Mouse (Mus musculus) MEL (cell line): ENCODE data around the gene Fancc. TPM values are rescaled to one million over a fixed set of nuclear protein-coding genes. Genes with fewer than 3 reads are reported as not detected.

Experiments used
- DNase-seq: peaks from one replicate; pipeline ENCODE4 v3.0.0; 2011; ENCODE audit warnings: low read depth, low spot score
- H3K27ac ChIP-seq: 2 replicates; pipeline ENCODE4 v1.5.1; 2012; ENCODE audit warnings: low read depth, mild to moderate bottlenecking, control low read depth, low read length, moderate library complexity; ENCODE audit not compliant: control insufficient read depth
- H3K27me3 ChIP-seq, 2 experiments: fragments of 150-350 bp in 1 of 2; sonication (generic) in 1 of 2; 2 replicates each; pipeline ENCODE4 v1.6.1; 2012; ENCODE audit warnings: low read length in 2 of 2, mild to moderate bottlenecking in 2 of 2, improper control_type of control experiment in 1 of 2, moderate library complexity in 1 of 2; ENCODE audit not compliant: insufficient read depth in 2 of 2, control insufficient read depth in 1 of 2
- H3K36me3 ChIP-seq, 2 experiments: 2 replicates each; pipeline ENCODE4 v1.6.1; 2012 to 2014; ENCODE audit warnings: low read length in 2 of 2, improper control_type of control experiment in 1 of 2, inconsistent platforms in 1 of 2, mild to moderate bottlenecking in 1 of 2; ENCODE audit not compliant: insufficient read depth in 2 of 2, control insufficient read depth in 1 of 2
- H3K4me1 ChIP-seq, 2 experiments: fragments of 150-350 bp in 1 of 2; sonication (generic) in 1 of 2; 2 replicates each; pipeline ENCODE4 v1.6.1; 2012; ENCODE audit warnings: low read length in 2 of 2, improper control_type of control experiment in 1 of 2, mild to moderate bottlenecking in 1 of 2; ENCODE audit not compliant: insufficient read depth in 2 of 2, control insufficient read depth in 1 of 2
- H3K4me3 ChIP-seq, 2 experiments: fragments of 150-350 bp in 1 of 2; sonication (generic) in 1 of 2; 2 replicates each; pipeline ENCODE4 v1.5.1; 2012; ENCODE audit warnings: low read depth in 2 of 2, low read length in 2 of 2, mild to moderate bottlenecking in 2 of 2, moderate library complexity in 2 of 2, control low read depth in 1 of 2, improper control_type of control experiment in 1 of 2; ENCODE audit not compliant: control insufficient read depth in 1 of 2, insufficient read depth in 1 of 2
- H3K79me2 ChIP-seq: 2 replicates; pipeline ENCODE4 v1.6.1; 2012; ENCODE audit warnings: mild to moderate bottlenecking, low read length, moderate library complexity; ENCODE audit not compliant: control insufficient read depth, poor library complexity, insufficient read depth
- H3K9ac ChIP-seq: 2 replicates; pipeline ENCODE4 v1.6.1; 2012; ENCODE audit warnings: low read depth, mild to moderate bottlenecking, control low read depth, low read length, moderate library complexity; ENCODE audit not compliant: control insufficient read depth, poor library complexity, severe bottlenecking
- H3K9me3 ChIP-seq: fragments of 150-350 bp; sonication (generic); replicated peaks from 2 replicates; pipeline ENCODE4 v1.6.1; 2012; ENCODE audit warnings: mild to moderate bottlenecking, low read length, improper control_type of control experiment, moderate library complexity; ENCODE audit not compliant: insufficient read depth
- BHLHE40 ChIP-seq: IDR thresholded peaks from 2 replicates; pipeline ENCODE4 v1.6.1; 2012; ENCODE audit warnings: low read depth, mild to moderate bottlenecking, inconsistent platforms, low read length, improper control_type of control experiment, borderline replicate concordance
- CHD1 ChIP-seq: IDR thresholded peaks from 2 replicates; pipeline ENCODE4 v1.6.1; 2012; ENCODE audit warnings: low read depth, mild to moderate bottlenecking, inconsistent platforms, low read length, improper control_type of control experiment
- ELF1 ChIP-seq: IDR thresholded peaks from 2 replicates; pipeline ENCODE4 v1.6.1; 2014; ENCODE audit warnings: low read depth, mild to moderate bottlenecking, inconsistent platforms, low read length, improper control_type of control experiment, moderate library complexity
- ETS1 ChIP-seq: IDR thresholded peaks from 2 replicates; pipeline ENCODE4 v1.6.1; 2012; ENCODE audit warnings: low read depth, mild to moderate bottlenecking, inconsistent platforms, low read length, improper control_type of control experiment, moderate library complexity
- HCFC1 ChIP-seq: IDR thresholded peaks from 2 replicates; pipeline ENCODE4 v1.6.1; 2012; ENCODE audit warnings: low read depth, mild to moderate bottlenecking, inconsistent platforms, low read length, improper control_type of control experiment, moderate library complexity
- JUND ChIP-seq: IDR thresholded peaks from 2 replicates; pipeline ENCODE4 v1.6.1; 2011; ENCODE audit warnings: low read depth, mild to moderate bottlenecking, improper control_type of control experiment, low read length
- MAX ChIP-seq: IDR thresholded peaks from 2 replicates; pipeline ENCODE4 v1.6.1; 2011; ENCODE audit warnings: low read length, improper control_type of control experiment
- MAZ ChIP-seq: IDR thresholded peaks from 2 replicates; pipeline ENCODE4 v1.6.1; 2012; ENCODE audit warnings: low read depth, mild to moderate bottlenecking, inconsistent platforms, low read length, improper control_type of control experiment
- MEF2A ChIP-seq: IDR thresholded peaks from 2 replicates; pipeline ENCODE4 v1.6.1; 2014; ENCODE audit warnings: low read depth, mild to moderate bottlenecking, inconsistent platforms, low read length, improper control_type of control experiment; ENCODE audit not compliant: poor library complexity, insufficient replicate concordance, severe bottlenecking; ENCODE audit errors: extremely low read depth
- MXI1 ChIP-seq: IDR thresholded peaks from 2 replicates; pipeline ENCODE4 v1.6.1; 2011; ENCODE audit warnings: mild to moderate bottlenecking, low read depth, low read length, improper control_type of control experiment
- MYB ChIP-seq: IDR thresholded peaks from 2 replicates; pipeline ENCODE4 v1.6.1; 2011; ENCODE audit warnings: mild to moderate bottlenecking, low read depth, low read length, improper control_type of control experiment
- MYC ChIP-seq: IDR thresholded peaks from 2 replicates; pipeline ENCODE4 v1.6.1; 2011; ENCODE audit warnings: low read depth, mild to moderate bottlenecking, low read length, improper control_type of control experiment, moderate library complexity
- NRF1 ChIP-seq: IDR thresholded peaks from 2 replicates; pipeline ENCODE4 v1.6.1; 2014; ENCODE audit warnings: low read depth, mild to moderate bottlenecking, inconsistent platforms, low read length, improper control_type of control experiment, moderate library complexity; ENCODE audit not compliant: poor library complexity, insufficient read depth, severe bottlenecking
- POLR2AphosphoS5 ChIP-seq: IDR thresholded peaks from 2 replicates; pipeline ENCODE4 v1.6.1; 2012; ENCODE audit warnings: low read depth, borderline replicate concordance, mild to moderate bottlenecking, inconsistent platforms, low read length, moderate library complexity, mixed read lengths
- RAD21 ChIP-seq: IDR thresholded peaks from 2 replicates; pipeline ENCODE4 v1.6.1; 2011; ENCODE audit warnings: mild to moderate bottlenecking, low read depth, low read length, improper control_type of control experiment
- RCOR1 ChIP-seq: IDR thresholded peaks from 2 replicates; pipeline ENCODE4 v1.6.1; 2012; ENCODE audit warnings: low read depth, mild to moderate bottlenecking, inconsistent platforms, low read length, improper control_type of control experiment
- SMC3 ChIP-seq: IDR thresholded peaks from 2 replicates; pipeline ENCODE4 v1.6.1; 2011; ENCODE audit warnings: low read depth, low read length, improper control_type of control experiment
- TBP ChIP-seq: IDR thresholded peaks from 2 replicates; pipeline ENCODE4 v1.8.0; 2011; ENCODE audit warnings: low read depth, low read length, improper control_type of control experiment
- TCF12 ChIP-seq: IDR thresholded peaks from 2 replicates; pipeline ENCODE4 v1.6.1; 2014; ENCODE audit warnings: low read depth, mild to moderate bottlenecking, inconsistent platforms, low read length, improper control_type of control experiment, moderate library complexity
- UBTF ChIP-seq: IDR thresholded peaks from 2 replicates; pipeline ENCODE4 v1.6.1; 2012; ENCODE audit warnings: low read depth, mild to moderate bottlenecking, inconsistent platforms, low read length, improper control_type of control experiment, moderate library complexity, borderline replicate concordance; ENCODE audit not compliant: insufficient read depth
- USF2 ChIP-seq, 2 experiments: IDR thresholded peaks; 2 replicates each; pipeline ENCODE4 v1.6.1; 2011 to 2012; ENCODE audit warnings: improper control_type of control experiment in 2 of 2, low read length in 2 of 2, borderline replicate concordance in 1 of 2, inconsistent platforms in 1 of 2, low read depth in 1 of 2, mild to moderate bottlenecking in 1 of 2; ENCODE audit not compliant: insufficient read depth in 1 of 2
- ZC3H11A ChIP-seq: IDR thresholded peaks from 2 replicates; pipeline ENCODE4 v1.6.1; 2012; ENCODE audit warnings: low read depth, mild to moderate bottlenecking, inconsistent platforms, low read length, improper control_type of control experiment
- ZKSCAN1 ChIP-seq: IDR thresholded peaks from 2 replicates; pipeline ENCODE4 v1.6.1; 2012; ENCODE audit warnings: low read depth, mild to moderate bottlenecking, inconsistent platforms, low read length, improper control_type of control experiment, moderate library complexity
- ZMIZ1 ChIP-seq: IDR thresholded peaks from 2 replicates; pipeline ENCODE4 v1.6.1; 2012; ENCODE audit warnings: low read depth, mild to moderate bottlenecking, inconsistent platforms, low read length, improper control_type of control experiment, moderate library complexity
- polyA plus RNA-seq, 2 experiments: library from polyadenylated mRNA; stranded (reverse) in 1 of 2; unstranded in 1 of 2; fragments of >175 nt in 1 of 2; fragments of >200 nt in 1 of 2; gene quantifications; 2 replicates each; pipeline versions ENCODE4 v1.2.1 to v1.2.4; 2012; ENCODE audit warnings: low replicate concordance in 2 of 2, low read depth in 1 of 2; ENCODE audit not compliant: insufficient read length in 2 of 2, insufficient read depth in 1 of 2, missing spikeins in 1 of 2
- total RNA-seq: library from RNA; depleted of rRNA; stranded (reverse); fragments of 300-350 nt; gene quantifications from 2 replicates; pipeline ENCODE4 v1.2.3, GENCODE M21; 2012

The Fancc gene
- total and polyA plus RNA-seq, 3 experiments: 4.0 to 5.5 TPM; not detected in 1

DNA sequence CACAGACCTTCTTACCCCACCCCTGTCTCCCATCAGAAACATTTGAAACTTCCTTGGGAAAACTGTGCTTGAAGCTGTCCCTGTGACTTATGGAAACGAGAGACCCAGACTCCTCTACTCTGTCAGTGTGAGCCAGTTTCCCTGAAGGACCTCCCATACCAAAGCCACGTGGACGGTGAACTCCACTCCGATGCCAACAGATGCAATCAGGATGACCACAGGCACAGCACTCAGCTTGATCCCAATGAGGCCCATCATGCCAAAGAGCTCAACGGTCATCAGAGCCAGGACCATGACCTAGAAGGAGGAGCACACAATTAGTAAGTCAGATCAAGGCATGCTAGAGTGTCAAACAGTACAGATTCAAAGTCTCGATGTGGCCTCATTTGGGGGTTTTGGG is 23.0 kb upstream of the Fancc start:
- no peak for DNase-seq
- H3K36me3 ChIP-seq: peaks cover 0 to 31% of the 10 kb centered on the region in 2 experiments; a peak in 2 of 4 replicates
- no peak for TF ChIP-seq USF2 (IDR thresholded peaks at IDR 0.05; ENCODE audit: borderline replicate concordance in 1 of 2, insufficient read depth in 1 of 2, low read depth in 1 of 2, low read length in 2 of 2)
- no peak for TF ChIP-seq MYB
- no peak for TF ChIP-seq ETS1
- TF ChIP-seq UBTF: no peak
- TF ChIP-seq HCFC1: no peak
- no peak for TF ChIP-seq CHD1
- no peak for TF ChIP-seq TCF12

DNA sequence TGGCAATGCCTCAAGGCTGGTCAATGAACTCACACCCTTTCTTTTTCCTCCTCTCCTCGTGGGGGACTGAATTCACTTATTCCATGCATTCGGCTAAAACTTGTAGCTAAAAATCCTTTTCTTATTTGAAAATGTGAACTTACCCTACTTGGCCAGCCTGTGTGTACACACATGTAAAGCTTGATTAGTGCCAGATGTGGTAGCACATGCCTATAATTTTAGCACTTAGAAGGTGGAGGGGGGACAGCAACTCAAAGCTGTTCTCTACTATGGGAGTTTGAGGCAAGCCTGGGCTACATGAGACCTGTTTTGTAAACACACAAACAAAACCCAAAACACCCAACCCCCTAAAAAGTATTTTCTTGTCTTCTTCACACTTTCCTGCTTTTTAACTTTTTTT is 19.5 kb upstream of the Fancc start:
- no peak for DNase-seq
- Histone ChIP-seq H3K36me3 (peaks cover 0 to 28% of the 10 kb centered on the region in 2 experiments; a peak in 2 of 4 replicates), H3K4me1 (no peaks in the 10 kb centered on the region), H3K4me3 (no peak overlapping the region), H3K9ac (no peak overlapping the region), H3K27me3 (no peaks in the 10 kb centered on the region), H3K9me3 (no peaks in the 10 kb centered on the region), H3K27ac (no peak overlapping the region), H3K79me2 (no peaks in the 10 kb centered on the region)
- TF ChIP-seq ZC3H11A (no peak), SMC3 (no peak)

More for the DNA sequence above, 23.0 kb upstream of the Fancc start:
- no peak overlapping the region for H3K9ac ChIP-seq
- no peaks in the 10 kb centered on the region for H3K9me3 ChIP-seq
- H3K27ac ChIP-seq: no peak overlapping the region
- no peak overlapping the region for H3K4me3 ChIP-seq
- no peaks in the 10 kb centered on the region for H3K4me1 ChIP-seq
- no peaks in the 10 kb centered on the region for H3K79me2 ChIP-seq
- no peaks in the 10 kb centered on the region for H3K27me3 ChIP-seq

DNA sequence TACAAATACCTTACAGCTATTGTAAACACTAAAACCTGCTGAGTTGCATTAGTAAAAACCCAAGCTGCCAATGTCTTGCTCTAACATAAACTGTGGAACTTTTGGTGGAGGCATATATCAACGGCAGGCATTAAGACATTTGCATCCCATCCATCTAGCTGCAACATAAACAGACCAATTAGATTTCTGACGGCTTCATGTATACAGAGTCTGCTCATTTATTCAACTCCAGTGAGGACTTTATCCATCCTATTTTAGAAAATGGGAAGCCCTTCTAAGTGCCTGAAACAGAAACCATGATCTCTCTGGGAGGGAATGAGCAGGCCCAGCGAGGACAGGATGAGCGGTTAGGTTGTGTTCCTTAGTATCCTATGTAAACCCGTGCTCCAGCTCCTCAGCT is 18.5 kb upstream of the Fancc start:
- no peaks in the 10 kb centered on the region for H3K27me3 ChIP-seq
- H3K27ac ChIP-seq: no peak overlapping the region
- H3K36me3 ChIP-seq: peaks cover 0 to 29% of the 10 kb centered on the region in 2 experiments; a peak in 2 of 4 replicates
- no peak for DNase-seq
- H3K79me2 ChIP-seq: no peaks in the 10 kb centered on the region
- no peaks in the 10 kb centered on the region for H3K9me3 ChIP-seq
- no peak for TF ChIP-seq TBP
- no peak for TF ChIP-seq MXI1
- TF ChIP-seq ZMIZ1: no peak
- TF ChIP-seq MAX: no peak
- no peak for TF ChIP-seq RAD21
- no peak for TF ChIP-seq TCF12
- no peak for TF ChIP-seq NRF1
- TF ChIP-seq RCOR1: no peak
- no peak for TF ChIP-seq MYC
- no peak for TF ChIP-seq POLR2AphosphoS5
- no peak for TF ChIP-seq MAZ
- TF ChIP-seq MEF2A: no peak
- no peak for TF ChIP-seq ZC3H11A
- TF ChIP-seq ZKSCAN1: no peak
- no peak for TF ChIP-seq ELF1
- TF ChIP-seq BHLHE40: no peak
- TF ChIP-seq ETS1: no peak
- TF ChIP-seq JUND: no peak
- H3K4me3 ChIP-seq: no peak overlapping the region
- H3K9ac ChIP-seq: no peak overlapping the region
- H3K4me1 ChIP-seq: no peaks in the 10 kb centered on the region
